Mouse (Mus musculus): Measurements from ENCODE around the gene Pcna. TPM values are rescaled to one million over a fixed set of nuclear protein-coding genes. Genes with fewer than 3 reads are reported as not detected.
A peak's percentile ranks its signal among the peaks of the same experiment; 100 is the strongest.

Gene Pcna
- polyA plus RNA-seq, 1 experiment: 203 TPM

GRCm38 (mm10) chr2:132235975-132236374 lies 17.1 kb downstream of the Pcna start:
- Histone ChIP-seq H3K4me1 (ENCODE audit: control insufficient read depth, insufficient read depth, low read length) (no peaks in the 10 kb centered on the region), H3K4me3 (ENCODE audit: insufficient read depth, low read length) (no peak overlapping the region), H3K27ac (ENCODE audit: insufficient read depth, low read length) (no peak overlapping the region)
- TF ChIP-seq POLR2A (IDR thresholded peaks at IDR 0.05; ENCODE audit: low read depth, low read length): no peak
- no peak for TF ChIP-seq CTCF (IDR thresholded peaks at IDR 0.05; ENCODE audit: borderline replicate concordance, insufficient read depth, low read length)

GRCm38 (mm10) chr2:132235291-132235690 lies 17.8 kb downstream of the Pcna start:
- Histone ChIP-seq H3K4me3 (ENCODE audit: insufficient read depth, low read length) (no peak overlapping the region), H3K27ac (ENCODE audit: insufficient read depth, low read length) (no peak overlapping the region), H3K4me1 (ENCODE audit: control insufficient read depth, insufficient read depth, low read length) (no peaks in the 10 kb centered on the region)
- no peak for TF ChIP-seq POLR2A (IDR thresholded peaks at IDR 0.05; ENCODE audit: low read depth, low read length)
- no peak for TF ChIP-seq CTCF (IDR thresholded peaks at IDR 0.05; ENCODE audit: borderline replicate concordance, insufficient read depth, low read length)

GRCm38 (mm10) chr2:132233985-132234765 lies 18.9 kb downstream of the Pcna start:
- H3K4me1 ChIP-seq (ENCODE audit: control insufficient read depth, insufficient read depth, low read length): no peaks in the 10 kb centered on the region
- H3K27ac ChIP-seq (ENCODE audit: insufficient read depth, low read length): no peak overlapping the region
- TF ChIP-seq CTCF (IDR thresholded peaks at IDR 0.05; ENCODE audit: borderline replicate concordance, insufficient read depth, low read length) (no peak), POLR2A (IDR thresholded peaks at IDR 0.05; ENCODE audit: low read depth, low read length) (no peak)
- no peak overlapping the region for H3K4me3 ChIP-seq (ENCODE audit: insufficient read depth, low read length)

GRCm38 (mm10) chr2:132232413-132232945 lies 20.6 kb downstream of the Pcna start:
- H3K27ac ChIP-seq (ENCODE audit: insufficient read depth, low read length): no peak overlapping the region
- no peak overlapping the region for H3K4me3 ChIP-seq (ENCODE audit: insufficient read depth, low read length)
- no peaks in the 10 kb centered on the region for H3K4me1 ChIP-seq (ENCODE audit: control insufficient read depth, insufficient read depth, low read length)
- TF ChIP-seq POLR2A (IDR thresholded peaks at IDR 0.05; ENCODE audit: low read depth, low read length): no peak
- no peak for TF ChIP-seq CTCF (IDR thresholded peaks at IDR 0.05; ENCODE audit: borderline replicate concordance, insufficient read depth, low read length)

GRCm38 (mm10) chr2:132224359-132224758 lies 28.8 kb downstream of the Pcna start:
- Histone ChIP-seq H3K4me1 (ENCODE audit: control insufficient read depth, insufficient read depth, low read length) (peaks cover 8% of the 10 kb centered on the region), H3K4me3 (ENCODE audit: insufficient read depth, low read length) (no peak overlapping the region), H3K27ac (ENCODE audit: insufficient read depth, low read length) (no peak overlapping the region)
- TF ChIP-seq POLR2A (IDR thresholded peaks at IDR 0.05; ENCODE audit: low read depth, low read length) (no peak), CTCF (IDR thresholded peaks at IDR 0.05; ENCODE audit: borderline replicate concordance, insufficient read depth, low read length) (no peak)

- Histone ChIP-seq H3K27ac (ENCODE audit: insufficient read depth, low read length) (peak overlapping the region; percentile 79; the same call in 1 of the 2 replicates), H3K4me1 (ENCODE audit: control insufficient read depth, insufficient read depth, low read length) (peaks cover 8% of the 10 kb centered on the region), H3K4me3 (ENCODE audit: insufficient read depth, low read length) (no peak overlapping the region)
- no peak for TF ChIP-seq POLR2A (IDR thresholded peaks at IDR 0.05; ENCODE audit: low read depth, low read length)
- no peak for TF ChIP-seq CTCF (IDR thresholded peaks at IDR 0.05; ENCODE audit: borderline replicate concordance, insufficient read depth, low read length)
Observed at GRCm38 (mm10) chr2:132221611-132222073, 31.5 kb downstream of the Pcna start.

- no peak overlapping the region for H3K4me3 ChIP-seq (ENCODE audit: insufficient read depth, low read length)
- H3K27ac ChIP-seq (ENCODE audit: insufficient read depth, low read length): peak overlapping the region; percentile 84
- H3K4me1 ChIP-seq (ENCODE audit: control insufficient read depth, insufficient read depth, low read length): peaks cover 3% of the 10 kb centered on the region; the same call in 1 of the 2 replicates
- TF ChIP-seq POLR2A (IDR thresholded peaks at IDR 0.05; ENCODE audit: low read depth, low read length) (no peak), CTCF (IDR thresholded peaks at IDR 0.05; ENCODE audit: borderline replicate concordance, insufficient read depth, low read length) (no peak)
Observed at GRCm38 (mm10) chr2:132211995-132212656, 41.0 kb downstream of the Pcna start.

- TF ChIP-seq CTCF (IDR thresholded peaks at IDR 0.05; ENCODE audit: borderline replicate concordance, insufficient read depth, low read length): no peak
- TF ChIP-seq POLR2A (IDR thresholded peaks at IDR 0.05; ENCODE audit: low read depth, low read length): no peak
- Histone ChIP-seq H3K4me1 (ENCODE audit: control insufficient read depth, insufficient read depth, low read length) (peaks cover 3% of the 10 kb centered on the region; the same call in 1 of the 2 replicates), H3K27ac (ENCODE audit: insufficient read depth, low read length) (no peak overlapping the region), H3K4me3 (ENCODE audit: insufficient read depth, low read length) (no peak overlapping the region)
Observed at GRCm38 (mm10) chr2:132210806-132211312, 42.3 kb downstream of the Pcna start.

GRCm38 (mm10) chr2:132208246-132208881 lies 44.8 kb downstream of the Pcna start:
- Histone ChIP-seq H3K4me3 (ENCODE audit: insufficient read depth, low read length) (no peak overlapping the region), H3K27ac (ENCODE audit: insufficient read depth, low read length) (no peak overlapping the region), H3K4me1 (ENCODE audit: control insufficient read depth, insufficient read depth, low read length) (peaks cover 3% of the 10 kb centered on the region; the same call in 1 of the 2 replicates)
- TF ChIP-seq POLR2A (IDR thresholded peaks at IDR 0.05; ENCODE audit: low read depth, low read length) (no peak), CTCF (IDR thresholded peaks at IDR 0.05; ENCODE audit: borderline replicate concordance, insufficient read depth, low read length) (no peak)

Measured in embryonic fibroblast, embryonic 13.5 days (primary cell).